Mouse (Mus musculus): ENCODE data around the gene Gigyf1. TPM values are rescaled to one million over a fixed set of nuclear protein-coding genes. Genes with fewer than 3 reads are reported as not detected.
A peak's percentile ranks its signal among the peaks of the same experiment; 100 is the strongest.

Gene Gigyf1
- polyA plus RNA-seq, 1 experiment from 2014 or later: 17.9 TPM

GRCm38 (mm10) chr5:137568223-137568798 is 50.0 kb downstream of the Gigyf1 start:
- H3K4me2 ChIP-seq: no peak overlapping the region
- H3K9me3 ChIP-seq: no peaks in the 10 kb centered on the region
- H3K27ac ChIP-seq: no peak overlapping the region
- WGBS: 84% methylated on average over 8 of the region's 8 CpGs
- peaks cover 49% of the 10 kb centered on the region for H3K36me3 ChIP-seq
- H3K4me3 ChIP-seq: no peak overlapping the region
- ATAC-seq (ENCODE audit: low FRiP score): no peak
- H3K9ac ChIP-seq: no peak overlapping the region
- no peaks in the 10 kb centered on the region for H3K4me1 ChIP-seq (replicated peaks)
- 0 out of 2 replicates have a peak, but pooled peaks cover 6% of the 10 kb centered on the region for H3K27me3 ChIP-seq

GRCm38 (mm10) chr5:137569031-137569430 is 50.7 kb downstream of the Gigyf1 start:
- no peak overlapping the region for H3K4me2 ChIP-seq
- no peak overlapping the region for H3K9ac ChIP-seq
- peaks cover 46% of the 10 kb centered on the region for H3K36me3 ChIP-seq
- 0 out of 2 replicates have a peak, but pooled peaks cover 9% of the 10 kb centered on the region for H3K27me3 ChIP-seq
- H3K9me3 ChIP-seq: no peaks in the 10 kb centered on the region
- WGBS: 78% methylated on average over 12 of the region's 12 CpGs
- no peak overlapping the region for H3K4me3 ChIP-seq
- no peak for ATAC-seq (ENCODE audit: low FRiP score)
- no peak overlapping the region for H3K27ac ChIP-seq
- no peaks in the 10 kb centered on the region for H3K4me1 ChIP-seq (replicated peaks)

GRCm38 (mm10) chr5:137569665-137570064 is 51.3 kb downstream of the Gigyf1 start, which contains the start of gene Tfr2:
Tfr2 (plus strand) TSS chr5:137569840.
- 0 out of 2 replicates have a peak, but pooled peaks cover 4% of the 10 kb centered on the region for H3K4me1 ChIP-seq (replicated peaks)
- 37% methylated on average over 9 of the region's 9 CpGs for WGBS
- no peak for ATAC-seq (ENCODE audit: low FRiP score)
- H3K36me3 ChIP-seq: peaks cover 40% of the 10 kb centered on the region
- no peak within 1 kb of the TSS for H3K27ac ChIP-seq
- no peak within 1 kb of the TSS for H3K4me3 ChIP-seq
- H3K4me2 ChIP-seq: no peak within 1 kb of the TSS
- no peaks in the 10 kb centered on the region for H3K9me3 ChIP-seq
- H3K9ac ChIP-seq: no peak within 1 kb of the TSS
- H3K27me3 ChIP-seq: 0 out of 2 replicates have a peak, but pooled peaks cover 10% of the 10 kb centered on the region

- Histone ChIP-seq H3K27ac (no peak overlapping the region), H3K36me3 (peaks cover 35% of the 10 kb centered on the region), H3K9me3 (no peaks in the 10 kb centered on the region), H3K4me2 (no peak overlapping the region), H3K4me1 (replicated peaks) (0 out of 2 replicates have a peak, but pooled peaks cover 6% of the 10 kb centered on the region), H3K27me3 (0 out of 2 replicates have a peak, but pooled peaks cover 10% of the 10 kb centered on the region), H3K9ac (no peak overlapping the region), H3K4me3 (no peak overlapping the region)
- no peak for ATAC-seq (ENCODE audit: low FRiP score)
- 49% methylated on average over 7 of the region's 7 CpGs for WGBS
Measured at GRCm38 (mm10) chr5:137570181-137570580, 51.8 kb downstream of the Gigyf1 start.

GRCm38 (mm10) chr5:137570691-137571586 is 52.6 kb downstream of the Gigyf1 start:
- no peak overlapping the region for H3K9ac ChIP-seq
- 0 out of 2 replicates have a peak, but pooled peaks cover 6% of the 10 kb centered on the region for H3K4me1 ChIP-seq (replicated peaks)
- no peak overlapping the region for H3K4me3 ChIP-seq
- no peak overlapping the region for H3K4me2 ChIP-seq
- no peaks in the 10 kb centered on the region for H3K9me3 ChIP-seq
- H3K36me3 ChIP-seq: peaks cover 27% of the 10 kb centered on the region
- 83% methylated on average over 17 of the region's 17 CpGs for WGBS
- no peak for ATAC-seq (ENCODE audit: low FRiP score)
- no peak overlapping the region for H3K27ac ChIP-seq
- H3K27me3 ChIP-seq: 0 out of 2 replicates have a peak, but pooled peaks cover 10% of the 10 kb centered on the region

- Histone ChIP-seq H3K4me1 (replicated peaks) (0 out of 2 replicates have a peak, but pooled peaks cover 6% of the 10 kb centered on the region), H3K27ac (no peak overlapping the region), H3K4me2 (peak overlapping the region; percentile 52), H3K4me3 (peak overlapping the region; percentile 29), H3K27me3 (0 out of 2 replicates have a peak, but pooled peaks cover 4% of the 10 kb centered on the region), H3K36me3 (peaks cover 4% of the 10 kb centered on the region; the same call in 1 of the 2 replicates), H3K9me3 (no peaks in the 10 kb centered on the region), H3K9ac (peak overlapping the region; percentile 58)
- peak; percentile 49; the same call in 1 of the 2 replicates for ATAC-seq (ENCODE audit: low FRiP score)
- 8% methylated on average over 27 of the region's 27 CpGs for WGBS
Measured at GRCm38 (mm10) chr5:137574470-137574901, 56.1 kb downstream of the Gigyf1 start.

Small RNA genes within 50 kb of the gene (microRNA-seq; reads per million reads assigned to microRNA genes)
- 1.6 reads per million for gene Mir6418

Other genes starting within 250 kb of the Gigyf1 start
- 22.2 and 23.8 TPM in 2 replicates for gene Ache, start 231.0 kb upstream of the Gigyf1 start, polyA plus RNA-seq (2015; fragmentation: Nextera tagmentation; extraction: Ambion mirVana)
- 12.9 and 14.1 TPM in 2 replicates for gene Ufsp1, start 223.9 kb upstream of the Gigyf1 start, polyA plus RNA-seq (2015; fragmentation: Nextera tagmentation; extraction: Ambion mirVana)
- 105 and 113 TPM in 2 replicates for gene Srrt, start 210.9 kb upstream of the Gigyf1 start, polyA plus RNA-seq (2015; fragmentation: Nextera tagmentation; extraction: Ambion mirVana)
- 19.2 and 20.0 TPM in 2 replicates for gene Trip6, start 204.1 kb upstream of the Gigyf1 start, polyA plus RNA-seq (2015; fragmentation: Nextera tagmentation; extraction: Ambion mirVana)
- 25.8 and 27.4 TPM in 2 replicates for gene Slc12a9, start 185.0 kb upstream of the Gigyf1 start, polyA plus RNA-seq (2015; fragmentation: Nextera tagmentation; extraction: Ambion mirVana)
- gene Ephb4, start 168.4 kb upstream of the Gigyf1 start, polyA plus RNA-seq (2015; fragmentation: Nextera tagmentation; extraction: Ambion mirVana): 9.2 and 9.4 TPM in 2 replicates
- 0.06 and 0.08 TPM in 2 replicates for gene Zan, start 41.5 kb upstream of the Gigyf1 start, polyA plus RNA-seq (2015; fragmentation: Nextera tagmentation; extraction: Ambion mirVana)
- gene Pop7, start 16.0 kb upstream of the Gigyf1 start, polyA plus RNA-seq (2015; fragmentation: Nextera tagmentation; extraction: Ambion mirVana): 82.2 and 85.1 TPM in 2 replicates
- gene Epo, start 14.7 kb downstream of the Gigyf1 start, polyA plus RNA-seq (2015; fragmentation: Nextera tagmentation; extraction: Ambion mirVana): not detected in 2 replicates
- gene Gnb2, start 15.0 kb downstream of the Gigyf1 start, polyA plus RNA-seq (2015; fragmentation: Nextera tagmentation; extraction: Ambion mirVana): 529 and 536 TPM in 2 replicates
- 256 and 271 TPM in 2 replicates for gene Actl6b, start 35.0 kb downstream of the Gigyf1 start, polyA plus RNA-seq (2015; fragmentation: Nextera tagmentation; extraction: Ambion mirVana)
- gene Tfr2, start 51.3 kb downstream of the Gigyf1 start, polyA plus RNA-seq (2015; fragmentation: Nextera tagmentation; extraction: Ambion mirVana): 3.4 and 3.8 TPM in 2 replicates
- gene Mospd3, start 82.5 kb downstream of the Gigyf1 start, polyA plus RNA-seq (2015; fragmentation: Nextera tagmentation; extraction: Ambion mirVana): 49.1 and 49.6 TPM in 2 replicates
- gene Pcolce, start 95.2 kb downstream of the Gigyf1 start, polyA plus RNA-seq (2015; fragmentation: Nextera tagmentation; extraction: Ambion mirVana): 22.8 and 26.4 TPM in 2 replicates
- gene Fbxo24, start 110.5 kb downstream of the Gigyf1 start, polyA plus RNA-seq (2015; fragmentation: Nextera tagmentation; extraction: Ambion mirVana): 0.17 and 0.21 TPM in 2 replicates
- 19.9 and 23.4 TPM in 2 replicates for gene Lrch4, start 110.6 kb downstream of the Gigyf1 start, polyA plus RNA-seq (2015; fragmentation: Nextera tagmentation; extraction: Ambion mirVana)
- gene Gm20605, start 110.6 kb downstream of the Gigyf1 start, polyA plus RNA-seq (2015; fragmentation: Nextera tagmentation; extraction: Ambion mirVana): 7.9 and 8.9 TPM in 2 replicates
- 4.8 and 5.2 TPM in 2 replicates for gene Sap25, start 122.8 kb downstream of the Gigyf1 start, polyA plus RNA-seq (2015; fragmentation: Nextera tagmentation; extraction: Ambion mirVana)
- gene Irs3, start 127.2 kb downstream of the Gigyf1 start, polyA plus RNA-seq (2015; fragmentation: Nextera tagmentation; extraction: Ambion mirVana): 0.09 and 0.16 TPM in 2 replicates
- 15.6 and 16.4 TPM in 2 replicates for gene Agfg2, start 166.2 kb downstream of the Gigyf1 start, polyA plus RNA-seq (2015; fragmentation: Nextera tagmentation; extraction: Ambion mirVana)
- gene Nyap1, start 223.1 kb downstream of the Gigyf1 start, polyA plus RNA-seq (2015; fragmentation: Nextera tagmentation; extraction: Ambion mirVana): 32.9 and 34.1 TPM in 2 replicates
- gene Tsc22d4, start 227.2 kb downstream of the Gigyf1 start, polyA plus RNA-seq (2015; fragmentation: Nextera tagmentation; extraction: Ambion mirVana): 61.1 and 62.5 TPM in 2 replicates

Data from hindbrain, embryonic 13.5 days (tissue).